Mouse (Mus musculus) adrenal gland, adult (tissue): Measurements from ENCODE around the gene Jdp2.

ENCODE experiments used
- DNase-seq, 2 experiments: peaks; one replicate each; pipeline ENCODE4 v3.0.0; 2022 to 2023; ENCODE audit warnings: low spot score in 1 of 2; ENCODE audit not compliant: inconsistent age in 2 of 2

The Jdp2 gene

GRCm38 (mm10) chr12:85600637-85601036, 1.8 kb downstream of the Jdp2 start:
- peak in 1 of 2 experiments; percentile 47 for DNase-seq

- no peak for DNase-seq
Measured at GRCm38 (mm10) chr12:85601531-85601930, 2.7 kb downstream of the Jdp2 start.

GRCm38 (mm10) chr12:85602153-85602552, 3.3 kb downstream of the Jdp2 start:
- DNase-seq = peak in 1 of 2 experiments; percentile 46

GRCm38 (mm10) chr12:85602811-85603210, 4.0 kb downstream of the Jdp2 start:
- DNase-seq = no peak

- DNase-seq = no peak
Measured at GRCm38 (mm10) chr12:85603767-85604166, 4.9 kb downstream of the Jdp2 start.

- DNase-seq = no peak
Measured at GRCm38 (mm10) chr12:85604301-85604998, 5.6 kb downstream of the Jdp2 start.

- no peak for DNase-seq
Measured at GRCm38 (mm10) chr12:85607519-85608449, 9.0 kb downstream of the Jdp2 start.

- no peak for DNase-seq
Measured at GRCm38 (mm10) chr12:85610167-85610566, 11.3 kb downstream of the Jdp2 start.

- DNase-seq = no peak
Measured at GRCm38 (mm10) chr12:85614090-85614489, 15.3 kb downstream of the Jdp2 start.

GRCm38 (mm10) chr12:85615486-85615885, 16.7 kb downstream of the Jdp2 start:
- DNase-seq = peak in 1 of 2 experiments; percentile 31

- DNase-seq = no peak
Measured at GRCm38 (mm10) chr12:85617885-85618284, 19.1 kb downstream of the Jdp2 start.

GRCm38 (mm10) chr12:85618430-85618829, 19.6 kb downstream of the Jdp2 start:
- DNase-seq = no peak

- DNase-seq = peak in 1 of 2 experiments; percentile 58
Measured at GRCm38 (mm10) chr12:85619283-85619897, 20.6 kb downstream of the Jdp2 start.

GRCm38 (mm10) chr12:85619898-85620443, 21.1 kb downstream of the Jdp2 start:
- peak in 1 of 2 experiments; percentile 58 for DNase-seq

GRCm38 (mm10) chr12:85621027-85621426, 22.2 kb downstream of the Jdp2 start:
- DNase-seq = no peak

- peak in 1 of 2 experiments; percentile 49 for DNase-seq
Measured at GRCm38 (mm10) chr12:85621673-85622072, 22.8 kb downstream of the Jdp2 start.

GRCm38 (mm10) chr12:85623711-85624110, 24.9 kb downstream of the Jdp2 start:
- no peak for DNase-seq

GRCm38 (mm10) chr12:85624652-85625051, 25.8 kb downstream of the Jdp2 start:
- peak; percentile 41 to 72 for DNase-seq

- DNase-seq = no peak
Measured at GRCm38 (mm10) chr12:85625852-85626251, 27.0 kb downstream of the Jdp2 start.

- DNase-seq = peak in 1 of 2 experiments; percentile 58
Measured at GRCm38 (mm10) chr12:85629661-85630481, 31.0 kb downstream of the Jdp2 start.
